Mouse (Mus musculus): Measurements from ENCODE around the gene Pepd. TPM values are rescaled to one million over a fixed set of nuclear protein-coding genes. Genes with fewer than 3 reads are reported as not detected.

Pepd gene
- total and polyA plus RNA-seq, 3 experiments, result 29.7 to 48.0 TPM; not detected in 1

DNA sequence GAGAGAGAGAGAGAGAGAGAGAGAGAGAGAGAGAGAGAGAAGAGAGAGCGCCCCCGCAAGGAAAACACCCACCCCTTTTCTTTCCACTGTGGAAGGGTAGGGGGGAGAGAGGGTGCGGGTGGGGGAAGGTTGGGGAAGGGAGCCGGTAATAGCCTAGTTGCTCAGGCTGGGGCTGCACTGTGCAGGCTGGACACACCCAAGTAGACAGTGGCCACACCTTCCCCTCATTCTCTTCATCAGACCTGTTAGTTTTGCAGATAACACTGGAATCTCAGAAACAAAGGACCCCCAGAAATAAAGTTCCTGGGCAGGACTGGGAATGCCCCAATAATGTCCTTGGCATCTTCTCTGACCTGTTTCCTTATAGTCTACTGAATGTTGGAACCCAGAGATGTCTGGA, 15.7 kb upstream of the Pepd start:
- H3K27ac ChIP-seq (ENCODE audit: control insufficient read depth, low read depth, low read length), result no peak overlapping the region
- no peaks in the 10 kb centered on the region for H3K27me3 ChIP-seq (ENCODE audit: control insufficient read depth in 1 of 2, insufficient read depth in 2 of 2, low read length in 2 of 2)
- H3K79me2 ChIP-seq (ENCODE audit: control insufficient read depth, insufficient read depth, low read length, poor library complexity), result no peaks in the 10 kb centered on the region
- no peak for DNase-seq (ENCODE audit: low read depth, low spot score)
- no peak for TF ChIP-seq USF1 (IDR thresholded peaks at IDR 0.05; ENCODE audit: low read depth, low read length)
- no peak for TF ChIP-seq MAZ (IDR thresholded peaks at IDR 0.05; ENCODE audit: low read depth, low read length)
- no peak for TF ChIP-seq KAT2A (conservative IDR thresholded peaks at IDR 0.05; ENCODE audit: low read depth, low read length)
- TF ChIP-seq RCOR1 (IDR thresholded peaks at IDR 0.05; ENCODE audit: low read depth, low read length), result no peak
- no peak for TF ChIP-seq ZC3H11A (IDR thresholded peaks at IDR 0.05; ENCODE audit: low read depth, low read length)
- no peak for TF ChIP-seq TAL1 (IDR thresholded peaks at IDR 0.05; ENCODE audit: low read length)
- TF ChIP-seq MYC (IDR thresholded peaks at IDR 0.05; ENCODE audit: low read depth, low read length), result no peak
- TF ChIP-seq USF2 (IDR thresholded peaks at IDR 0.05; ENCODE audit: borderline replicate concordance in 1 of 2, insufficient read depth in 1 of 2, low read depth in 1 of 2, low read length in 2 of 2), result no peak
- no peak for TF ChIP-seq CTCF (IDR thresholded peaks at IDR 0.05 in 2 of 3, conservative IDR thresholded peaks at IDR 0.05 in 1 of 3; ENCODE audit: control insufficient read depth in 1 of 3, insufficient read depth in 1 of 3, low read depth in 2 of 3, low read length in 3 of 3, poor library complexity in 1 of 3, severe bottlenecking in 1 of 3)
- TF ChIP-seq SMC3 (IDR thresholded peaks at IDR 0.05; ENCODE audit: low read depth, low read length), result no peak
- no peak for TF ChIP-seq UBTF (IDR thresholded peaks at IDR 0.05; ENCODE audit: borderline replicate concordance, insufficient read depth, low read depth, low read length)
- no peak for TF ChIP-seq E2F4 (IDR thresholded peaks at IDR 0.05; ENCODE audit: borderline replicate concordance, low read depth, low read length)
- TF ChIP-seq MEF2A (IDR thresholded peaks at IDR 0.05; ENCODE audit: extremely low read depth, insufficient replicate concordance, low read depth, low read length, poor library complexity, severe bottlenecking), result no peak
- TF ChIP-seq CHD1 (IDR thresholded peaks at IDR 0.05; ENCODE audit: low read depth, low read length), result no peak
- no peak for TF ChIP-seq POLR2A (IDR thresholded peaks at IDR 0.05; ENCODE audit: control insufficient read depth in 1 of 2, insufficient read depth in 1 of 2, low read depth in 1 of 2, low read length in 2 of 2, poor library complexity in 1 of 2)
- no peak for TF ChIP-seq MYB (IDR thresholded peaks at IDR 0.05; ENCODE audit: low read depth, low read length)
- TF ChIP-seq ZMIZ1 (IDR thresholded peaks at IDR 0.05; ENCODE audit: low read depth, low read length), result no peak
- no peak for TF ChIP-seq MAFK (IDR thresholded peaks at IDR 0.05; ENCODE audit: borderline replicate concordance, low read depth, low read length)
- H3K9ac ChIP-seq (ENCODE audit: control insufficient read depth, low read depth, low read length, poor library complexity, severe bottlenecking), result no peak overlapping the region
- no peak overlapping the region for H3K4me3 ChIP-seq (ENCODE audit: control insufficient read depth in 1 of 2, insufficient read depth in 1 of 2, low read depth in 2 of 2, low read length in 2 of 2)
- H3K9me3 ChIP-seq (replicated peaks; ENCODE audit: insufficient read depth, low read length), result no peaks in the 10 kb centered on the region
- H3K36me3 ChIP-seq (ENCODE audit: control insufficient read depth in 1 of 2, insufficient read depth in 2 of 2, low read length in 2 of 2), result no peaks in the 10 kb centered on the region
- H3K4me1 ChIP-seq (ENCODE audit: control insufficient read depth in 1 of 2, insufficient read depth in 2 of 2, low read length in 2 of 2), result no peaks in the 10 kb centered on the region

DNA sequence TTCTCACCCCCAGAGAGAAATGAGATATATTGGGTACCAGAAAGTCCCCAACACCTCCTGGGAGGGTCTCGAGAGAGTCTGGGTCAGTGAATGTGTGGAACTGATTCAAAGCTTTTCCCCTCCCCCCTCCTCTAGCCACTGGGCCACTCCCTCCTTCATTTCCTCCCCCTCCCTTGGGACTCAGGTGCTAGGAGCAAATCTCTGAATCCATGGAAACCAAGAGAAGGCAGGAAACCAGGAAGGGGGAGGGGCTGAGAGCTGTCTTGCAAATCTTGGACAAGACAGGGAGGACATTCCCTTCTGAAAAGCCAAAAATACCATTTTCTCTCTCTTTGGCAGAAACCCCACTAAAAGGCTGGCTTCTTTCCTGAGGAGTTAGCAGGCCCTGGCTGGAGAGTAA, 15.1 kb upstream of the Pepd start:
- H3K27me3 ChIP-seq (ENCODE audit: control insufficient read depth in 1 of 2, insufficient read depth in 2 of 2, low read length in 2 of 2), result no peaks in the 10 kb centered on the region
- no peaks in the 10 kb centered on the region for H3K79me2 ChIP-seq (ENCODE audit: control insufficient read depth, insufficient read depth, low read length, poor library complexity)
- no peaks in the 10 kb centered on the region for H3K4me1 ChIP-seq (ENCODE audit: control insufficient read depth in 1 of 2, insufficient read depth in 2 of 2, low read length in 2 of 2)
- H3K9me3 ChIP-seq (replicated peaks; ENCODE audit: insufficient read depth, low read length), result no peaks in the 10 kb centered on the region
- no peak overlapping the region for H3K4me3 ChIP-seq (ENCODE audit: control insufficient read depth in 1 of 2, insufficient read depth in 1 of 2, low read depth in 2 of 2, low read length in 2 of 2)
- H3K9ac ChIP-seq (ENCODE audit: control insufficient read depth, low read depth, low read length, poor library complexity, severe bottlenecking), result no peak overlapping the region
- H3K36me3 ChIP-seq (ENCODE audit: control insufficient read depth in 1 of 2, insufficient read depth in 2 of 2, low read length in 2 of 2), result no peaks in the 10 kb centered on the region
- no peak for DNase-seq (ENCODE audit: low read depth, low spot score)
- H3K27ac ChIP-seq (ENCODE audit: control insufficient read depth, low read depth, low read length), result no peak overlapping the region
- TF ChIP-seq POLR2AphosphoS5 (IDR thresholded peaks at IDR 0.05; ENCODE audit: borderline replicate concordance, low read depth, low read length), result no peak
- TF ChIP-seq POLR2A (IDR thresholded peaks at IDR 0.05; ENCODE audit: control insufficient read depth in 1 of 2, insufficient read depth in 1 of 2, low read depth in 1 of 2, low read length in 2 of 2, poor library complexity in 1 of 2), result no peak
- TF ChIP-seq GATA1 (IDR thresholded peaks at IDR 0.05; ENCODE audit: low read depth, low read length), result no peak
- no peak for TF ChIP-seq KAT2A (conservative IDR thresholded peaks at IDR 0.05; ENCODE audit: low read depth, low read length)
- no peak for TF ChIP-seq ZNF384 (IDR thresholded peaks at IDR 0.05; ENCODE audit: low read depth, low read length)
- no peak for TF ChIP-seq E2F4 (IDR thresholded peaks at IDR 0.05; ENCODE audit: borderline replicate concordance, low read depth, low read length)
- TF ChIP-seq MAX (IDR thresholded peaks at IDR 0.05; ENCODE audit: low read length), result no peak
- TF ChIP-seq USF1 (IDR thresholded peaks at IDR 0.05; ENCODE audit: low read depth, low read length), result no peak

Measured in MEL (cell line).